Mouse (Mus musculus): ENCODE measurements around the gene Ankmy2. TPM values are rescaled to one million over a fixed set of nuclear protein-coding genes. Genes with fewer than 3 reads are reported as not detected.

Ankmy2 gene
- polyA plus RNA-seq, 1 experiment from 2014 or later = 33.3 TPM

DNA sequence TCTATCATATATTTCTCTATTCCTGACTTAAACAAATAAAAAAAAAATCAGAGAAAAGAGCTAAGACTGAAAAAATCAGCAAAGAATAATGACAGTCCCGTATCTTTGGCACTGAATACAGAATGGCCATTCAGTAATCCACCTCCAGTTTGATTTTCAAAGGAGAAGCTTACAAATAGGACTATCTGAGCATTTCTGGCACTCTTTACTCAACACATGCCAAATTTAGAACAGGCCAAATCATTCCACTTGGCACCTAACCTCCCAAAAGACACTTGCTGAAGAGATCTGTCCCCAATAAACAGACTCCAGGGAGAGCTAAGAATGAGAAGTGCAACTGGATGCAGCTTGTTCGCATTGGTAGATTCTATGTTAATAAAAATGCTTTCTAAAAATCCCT is 6.6 kb upstream of the Ankmy2 start:
- no peak overlapping the region for H3K9ac ChIP-seq (ENCODE audit: low read depth, low read length)
- 82% methylated on average over 2 of the region's 2 CpGs for WGBS
- H3K9me3 ChIP-seq (ENCODE audit: control insufficient read depth, low read length) = no peaks in the 10 kb centered on the region
- H3K36me3 ChIP-seq (ENCODE audit: control insufficient read depth, insufficient read depth, low read length) = no peaks in the 10 kb centered on the region
- no peak overlapping the region for H3K4me2 ChIP-seq (ENCODE audit: low read depth, low read length)
- H3K4me1 ChIP-seq (ENCODE audit: control insufficient read depth, insufficient read depth, low read length) = peaks cover 8% of the 10 kb centered on the region; the same call in 1 of the 2 replicates
- H3K27ac ChIP-seq (replicated peaks; ENCODE audit: low read depth, low read length) = no peak overlapping the region
- no peak for ATAC-seq (ENCODE audit: low read depth)
- no peak for DNase-seq (ENCODE audit: low spot score)
- no peaks in the 10 kb centered on the region for H3K27me3 ChIP-seq (replicated peaks; ENCODE audit: control insufficient read depth, insufficient read depth, low read length)
- H3K4me3 ChIP-seq (ENCODE audit: low read depth, low read length) = no peak overlapping the region

DNA sequence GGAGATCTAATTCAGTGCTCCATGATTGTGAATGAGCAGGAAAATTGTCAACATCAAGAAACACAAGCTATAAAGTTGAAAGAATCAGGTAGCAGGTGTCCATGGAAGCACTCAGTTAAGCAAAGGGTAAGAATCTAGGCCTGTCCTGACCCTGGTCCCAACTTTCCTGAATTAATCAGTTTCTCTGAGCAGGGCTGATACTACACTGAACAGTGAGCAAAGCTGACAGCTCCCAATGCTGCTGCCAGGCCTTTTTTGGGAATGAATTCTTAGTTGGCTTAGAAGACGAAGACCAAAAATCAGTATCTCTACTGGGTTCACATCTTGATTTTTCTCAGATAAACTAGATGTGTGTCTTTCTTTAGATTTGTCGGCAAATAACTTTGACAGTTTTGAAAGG is 6.2 kb upstream of the Ankmy2 start:
- Histone ChIP-seq H3K4me3 (ENCODE audit: low read depth, low read length) (no peak overlapping the region), H3K27me3 (replicated peaks; ENCODE audit: control insufficient read depth, insufficient read depth, low read length) (no peaks in the 10 kb centered on the region), H3K4me2 (ENCODE audit: low read depth, low read length) (no peak overlapping the region), H3K36me3 (ENCODE audit: control insufficient read depth, insufficient read depth, low read length) (no peaks in the 10 kb centered on the region), H3K9ac (ENCODE audit: low read depth, low read length) (no peak overlapping the region), H3K27ac (replicated peaks; ENCODE audit: low read depth, low read length) (no peak overlapping the region), H3K4me1 (ENCODE audit: control insufficient read depth, insufficient read depth, low read length) (peaks cover 9% of the 10 kb centered on the region; the same call in 1 of the 2 replicates), H3K9me3 (ENCODE audit: control insufficient read depth, low read length) (no peaks in the 10 kb centered on the region)
- ATAC-seq (ENCODE audit: low read depth) = no peak
- WGBS = 92% methylated on average over 2 of the region's 2 CpGs
- no peak for DNase-seq (ENCODE audit: low spot score)

DNA sequence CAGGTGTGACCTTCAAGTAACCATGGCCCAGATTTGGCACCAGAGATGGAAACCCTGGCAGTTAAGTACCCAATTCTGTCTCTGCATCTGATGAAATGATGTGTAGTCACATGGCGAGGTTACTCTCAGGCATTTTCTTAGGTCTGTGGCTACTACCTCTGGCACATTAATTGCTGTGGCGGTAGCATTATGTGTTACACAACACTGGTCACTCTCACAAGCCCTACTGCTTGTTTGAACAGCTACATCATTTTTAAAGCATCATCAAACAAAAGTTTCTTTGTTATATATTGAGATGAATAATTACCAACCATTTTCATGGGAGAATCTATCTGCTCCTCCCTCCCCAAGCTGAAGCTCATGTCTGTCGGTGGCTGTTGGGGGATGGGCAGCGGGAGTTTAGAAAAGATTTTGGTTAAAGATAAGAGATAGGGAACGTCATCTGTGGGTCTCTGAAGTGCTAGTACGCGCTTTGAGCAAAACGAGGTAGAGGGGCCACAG is 1.7 kb upstream of the Ankmy2 start:
- H3K4me1 ChIP-seq (ENCODE audit: control insufficient read depth, insufficient read depth, low read length) = peaks cover 14% of the 10 kb centered on the region
- H3K4me2 ChIP-seq (ENCODE audit: low read depth, low read length) = peak overlapping the region; percentile 60
- peak overlapping the region; percentile 76 for H3K9ac ChIP-seq (ENCODE audit: low read depth, low read length)
- no peak for DNase-seq (ENCODE audit: low spot score)
- H3K27ac ChIP-seq (replicated peaks; ENCODE audit: low read depth, low read length) = no peak overlapping the region
- peak overlapping the region; percentile 80 for H3K4me3 ChIP-seq (ENCODE audit: low read depth, low read length)
- no peaks in the 10 kb centered on the region for H3K9me3 ChIP-seq (ENCODE audit: control insufficient read depth, low read length)
- H3K27me3 ChIP-seq (replicated peaks; ENCODE audit: control insufficient read depth, insufficient read depth, low read length) = no peaks in the 10 kb centered on the region
- no peak for ATAC-seq (ENCODE audit: low read depth)
- 8% methylated on average over 8 of the region's 8 CpGs for WGBS
- no peaks in the 10 kb centered on the region; the same call in 1 of the 2 replicates for H3K36me3 ChIP-seq (ENCODE audit: control insufficient read depth, insufficient read depth, low read length)

DNA sequence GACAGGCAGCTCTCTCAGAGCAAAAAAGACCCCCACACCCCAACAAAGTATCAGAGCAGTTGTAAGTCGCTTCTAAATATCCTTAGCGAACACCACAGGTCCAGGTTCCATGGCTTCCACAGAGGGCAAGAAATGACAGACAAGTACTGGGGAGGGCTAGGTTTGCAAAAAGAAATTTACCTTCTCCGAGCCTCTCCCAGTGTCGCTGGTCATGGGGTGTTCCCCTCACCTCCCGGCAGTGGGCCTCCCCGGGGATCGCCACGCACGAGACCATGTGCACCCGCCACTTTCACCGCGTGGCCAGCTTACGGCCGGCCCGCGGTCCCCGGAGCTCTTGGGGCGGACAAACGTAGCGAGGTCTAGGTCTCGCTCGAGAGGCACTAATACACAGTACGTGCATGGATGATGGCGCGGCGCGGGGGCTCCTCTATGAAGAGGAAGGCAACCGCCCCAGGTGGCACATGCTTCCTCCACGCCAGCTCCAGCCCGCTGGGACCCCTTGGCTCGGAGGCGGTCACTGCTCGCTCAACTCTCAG is 745 bp upstream of the Ankmy2 start:
- H3K27me3 ChIP-seq (replicated peaks; ENCODE audit: control insufficient read depth, insufficient read depth, low read length) = no peaks in the 10 kb centered on the region
- ATAC-seq (ENCODE audit: low read depth) (peak; percentile 51), DNase-seq (ENCODE audit: low spot score) (no peak)
- peak overlapping the region; percentile 60 for H3K4me2 ChIP-seq (ENCODE audit: low read depth, low read length)
- H3K4me1 ChIP-seq (ENCODE audit: control insufficient read depth, insufficient read depth, low read length) = peaks cover 14% of the 10 kb centered on the region
- H3K9ac ChIP-seq (ENCODE audit: low read depth, low read length) = peak overlapping the region; percentile 76
- no peaks in the 10 kb centered on the region for H3K9me3 ChIP-seq (ENCODE audit: control insufficient read depth, low read length)
- H3K36me3 ChIP-seq (ENCODE audit: control insufficient read depth, insufficient read depth, low read length) = no peaks in the 10 kb centered on the region; the same call in 1 of the 2 replicates
- peak overlapping the region; percentile 88 for H3K27ac ChIP-seq (replicated peaks; ENCODE audit: low read depth, low read length)
- H3K4me3 ChIP-seq (ENCODE audit: low read depth, low read length) = peak overlapping the region; percentile 80
- 0% methylated on average over 29 of the region's 33 CpGs for WGBS

DNA sequence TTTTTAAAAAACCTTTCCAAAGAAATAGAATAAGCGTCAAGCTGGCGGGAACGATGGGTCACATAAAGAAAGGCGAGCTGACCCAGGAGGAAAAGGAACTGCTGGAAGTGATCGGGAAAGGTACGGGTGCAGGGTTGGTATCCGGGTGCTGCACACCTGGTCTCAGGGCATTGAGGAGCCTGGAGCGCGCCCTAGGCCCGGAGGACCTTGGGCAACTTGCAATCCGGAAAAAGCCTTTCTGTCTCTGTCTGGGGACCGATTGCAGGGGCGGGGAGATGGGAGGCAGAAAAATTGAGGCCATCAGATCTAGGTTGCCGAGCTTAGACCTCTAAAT is 357 bp downstream of the Ankmy2 start:
- peak; percentile 39 for ATAC-seq (ENCODE audit: low read depth)
- H3K9me3 ChIP-seq (ENCODE audit: control insufficient read depth, low read length) = no peaks in the 10 kb centered on the region
- H3K4me2 ChIP-seq (ENCODE audit: low read depth, low read length) = peak overlapping the region; percentile 60
- H3K27me3 ChIP-seq (replicated peaks; ENCODE audit: control insufficient read depth, insufficient read depth, low read length) = no peaks in the 10 kb centered on the region
- H3K36me3 ChIP-seq (ENCODE audit: control insufficient read depth, insufficient read depth, low read length) = no peaks in the 10 kb centered on the region; the same call in 1 of the 2 replicates
- 0% methylated on average over 14 of the region's 14 CpGs for WGBS
- peak overlapping the region; percentile 88 for H3K27ac ChIP-seq (replicated peaks; ENCODE audit: low read depth, low read length)
- no peak for DNase-seq (ENCODE audit: low spot score)
- H3K9ac ChIP-seq (ENCODE audit: low read depth, low read length) = peak overlapping the region; percentile 76
- H3K4me3 ChIP-seq (ENCODE audit: low read depth, low read length) = peak overlapping the region; percentile 80
- H3K4me1 ChIP-seq (ENCODE audit: control insufficient read depth, insufficient read depth, low read length) = peaks cover 14% of the 10 kb centered on the region

DNA sequence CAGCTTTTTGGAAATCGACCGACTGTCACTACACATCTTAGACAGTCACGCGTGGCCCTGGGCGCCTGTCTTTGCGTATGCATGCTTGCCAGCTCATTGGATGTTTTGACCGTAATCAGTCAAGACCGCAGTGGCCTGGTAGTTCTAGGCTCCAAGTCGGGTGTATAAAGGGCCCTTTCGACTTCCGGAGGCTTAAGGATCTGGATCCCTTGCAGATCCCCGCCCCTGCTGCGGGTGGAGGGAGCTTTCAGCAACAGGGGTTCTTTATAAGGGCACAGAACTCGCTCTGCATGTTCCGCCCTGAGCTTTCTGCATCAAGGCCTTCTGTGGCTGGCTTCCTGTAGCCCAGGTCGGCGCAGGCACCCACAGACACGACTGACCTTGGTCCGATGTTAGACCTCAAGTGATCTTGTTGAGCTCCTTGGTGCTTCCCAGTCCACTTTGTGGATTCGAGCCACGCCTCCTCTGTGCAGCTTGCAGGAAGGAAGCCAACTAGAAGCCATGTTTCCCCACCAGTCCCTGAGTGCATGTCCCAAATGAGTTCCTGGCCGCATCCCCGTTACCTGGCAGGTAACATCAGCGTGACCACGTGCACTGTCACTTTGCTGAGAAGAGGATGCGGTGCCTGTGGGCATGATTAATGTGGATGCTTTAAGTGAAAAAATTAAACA is 859 bp downstream of the Ankmy2 start, which contains the start of gene Bzw2:
Gene Bzw2, minus strand, starts transcription at position 443 of the 671 bp plus-strand sequence.
- peak within 1 kb of the TSS; percentile 60 for H3K4me2 ChIP-seq (ENCODE audit: low read depth, low read length)
- H3K27me3 ChIP-seq (replicated peaks; ENCODE audit: control insufficient read depth, insufficient read depth, low read length) = no peaks in the 10 kb centered on the region
- DNase-seq (ENCODE audit: low spot score) = peak; percentile 91
- H3K9me3 ChIP-seq (ENCODE audit: control insufficient read depth, low read length) = no peaks in the 10 kb centered on the region
- peak; percentile 28 for ATAC-seq (ENCODE audit: low read depth)
- peak within 1 kb of the TSS; percentile 88 for H3K27ac ChIP-seq (replicated peaks; ENCODE audit: low read depth, low read length)
- H3K36me3 ChIP-seq (ENCODE audit: control insufficient read depth, insufficient read depth, low read length) = no peaks in the 10 kb centered on the region; the same call in 1 of the 2 replicates
- 2% methylated on average over 26 of the region's 26 CpGs for WGBS
- peaks cover 14% of the 10 kb centered on the region for H3K4me1 ChIP-seq (ENCODE audit: control insufficient read depth, insufficient read depth, low read length)
- peak within 1 kb of the TSS; percentile 80 for H3K4me3 ChIP-seq (ENCODE audit: low read depth, low read length)
- peak within 1 kb of the TSS; percentile 76 for H3K9ac ChIP-seq (ENCODE audit: low read depth, low read length)

DNA sequence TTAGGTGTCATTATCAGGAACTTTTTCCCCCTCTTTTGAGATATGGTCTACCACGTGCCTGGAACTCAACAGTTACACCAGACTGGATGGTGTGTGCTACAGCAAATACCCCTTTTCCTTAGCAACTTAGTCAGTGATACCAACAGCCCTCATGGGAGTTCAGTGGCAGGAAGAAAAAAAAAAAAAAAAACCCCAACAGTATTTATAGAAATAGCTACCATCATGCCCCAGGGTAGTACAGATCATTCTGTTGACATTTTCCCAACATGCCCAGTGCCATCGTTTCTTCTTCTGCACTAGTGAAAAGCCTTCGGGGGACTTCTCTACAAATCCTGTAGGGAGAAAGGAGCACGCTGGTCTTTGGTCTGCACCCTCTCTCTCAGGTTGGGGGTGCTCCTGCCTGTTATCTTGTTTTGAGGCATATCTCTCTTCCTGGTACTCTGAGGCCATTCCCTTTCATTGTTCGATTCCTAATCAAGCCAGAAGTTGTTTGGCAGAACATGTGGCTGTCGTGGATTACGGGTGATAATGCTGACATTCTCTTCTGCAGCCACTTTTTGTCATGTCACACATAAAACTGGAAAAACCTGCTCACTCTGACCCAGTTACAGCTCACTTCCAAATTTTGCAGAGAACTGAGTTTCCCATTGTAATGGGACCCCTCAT is 7.3 kb downstream of the Ankmy2 start:
- WGBS = 76% methylated on average over 7 of the region's 7 CpGs
- no peak for ATAC-seq (ENCODE audit: low read depth)
- no peaks in the 10 kb centered on the region for H3K27me3 ChIP-seq (replicated peaks; ENCODE audit: control insufficient read depth, insufficient read depth, low read length)

DNA sequence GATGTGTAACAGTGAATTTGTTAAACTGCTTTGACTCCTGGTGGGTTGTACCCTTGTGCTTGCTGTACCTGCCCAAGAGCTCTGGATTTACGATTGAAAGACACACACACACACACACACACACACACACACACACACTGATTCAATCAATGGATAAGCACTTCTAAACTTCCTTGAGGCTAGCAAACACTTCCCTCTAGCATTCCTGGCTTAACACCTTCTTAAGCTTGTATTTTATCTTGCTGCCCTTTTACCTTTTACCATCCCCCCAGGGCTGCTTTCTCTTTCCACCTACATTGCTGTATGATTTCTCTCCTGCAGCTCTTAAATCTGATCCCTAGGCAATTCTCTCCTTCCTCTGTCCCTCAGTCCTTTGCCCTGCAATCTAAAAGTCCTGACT is 8.4 kb downstream of the Ankmy2 start:
- H3K36me3 ChIP-seq (ENCODE audit: control insufficient read depth, insufficient read depth, low read length) = peaks cover 20% of the 10 kb centered on the region
- H3K4me2 ChIP-seq (ENCODE audit: low read depth, low read length) = no peak overlapping the region
- DNase-seq (ENCODE audit: low spot score) = no peak
- H3K9ac ChIP-seq (ENCODE audit: low read depth, low read length) = no peak overlapping the region
- H3K4me3 ChIP-seq (ENCODE audit: low read depth, low read length) = no peak overlapping the region
- no peak for ATAC-seq (ENCODE audit: low read depth)
- peaks cover 4% of the 10 kb centered on the region; the same call in 1 of the 2 replicates for H3K4me1 ChIP-seq (ENCODE audit: control insufficient read depth, insufficient read depth, low read length)
- H3K9me3 ChIP-seq (ENCODE audit: control insufficient read depth, low read length) = no peaks in the 10 kb centered on the region
- WGBS = 40% methylated on average over 1 of the region's 1 CpGs
- H3K27me3 ChIP-seq (replicated peaks; ENCODE audit: control insufficient read depth, insufficient read depth, low read length) = no peaks in the 10 kb centered on the region
- no peak overlapping the region for H3K27ac ChIP-seq (replicated peaks; ENCODE audit: low read depth, low read length)

More for the DNA sequence above, 7.3 kb downstream of the Ankmy2 start:
- no peak for DNase-seq (ENCODE audit: low spot score)
- Histone ChIP-seq H3K4me3 (ENCODE audit: low read depth, low read length) (no peak overlapping the region), H3K4me2 (ENCODE audit: low read depth, low read length) (no peak overlapping the region), H3K27ac (replicated peaks; ENCODE audit: low read depth, low read length) (no peak overlapping the region), H3K36me3 (ENCODE audit: control insufficient read depth, insufficient read depth, low read length) (peaks cover 19% of the 10 kb centered on the region; the same call in 1 of the 2 replicates), H3K9me3 (ENCODE audit: control insufficient read depth, low read length) (no peaks in the 10 kb centered on the region), H3K4me1 (ENCODE audit: control insufficient read depth, insufficient read depth, low read length) (peaks cover 4% of the 10 kb centered on the region; the same call in 1 of the 2 replicates), H3K9ac (ENCODE audit: low read depth, low read length) (no peak overlapping the region)
